Mouse (Mus musculus) heart, embryonic 14.5 days (tissue): Measurements from ENCODE around the gene Ccdc34. TPM values are rescaled to one million over a fixed set of nuclear protein-coding genes. Genes with fewer than 3 reads are reported as not detected.

ENCODE experiments used
- ATAC-seq: fragments of 200-750 bp; cut with Nextera tagmentation; 2 replicates; pipeline ENCODE4 v1.8.0; 2017; ENCODE audit warnings: low read depth, moderate TSS enrichment; ENCODE audit not compliant: insufficient number of reproducible peaks, insufficient read depth, low FRiP score
- H3K27ac ChIP-seq, 2 experiments: fragments of 200-500 bp in 1 of 2; fragments of 300-500 bp in 1 of 2; sonication (generic) in 1 of 2; replicated peaks in 1 of 2; 2 replicates each; pipeline ENCODE4 v1.5.1; 2012 to 2014; ENCODE audit warnings: low read depth in 2 of 2, low read length in 2 of 2, control low read depth in 1 of 2, mild to moderate bottlenecking in 1 of 2, mixed read lengths in 1 of 2; ENCODE audit not compliant: control insufficient read depth in 1 of 2, insufficient read depth in 1 of 2
- H3K27me3 ChIP-seq: fragments of 300-500 bp; sonication (generic); 2 replicates; pipeline ENCODE4 v1.6.1; 2014; ENCODE audit warnings: mild to moderate bottlenecking, low read length, control low read depth; ENCODE audit not compliant: control insufficient read depth, insufficient read depth
- H3K36me3 ChIP-seq: fragments of 300-500 bp; sonication (generic); 2 replicates; pipeline ENCODE4 v1.6.1; 2014; ENCODE audit warnings: mild to moderate bottlenecking, control low read depth, low read length, mixed read lengths; ENCODE audit not compliant: control insufficient read depth, insufficient read depth
- H3K4me1 ChIP-seq, 2 experiments: fragments of 200-500 bp in 1 of 2; fragments of 300-500 bp in 1 of 2; sonication (generic) in 1 of 2; 2 replicates each; pipeline ENCODE4 v1.6.1; 2012 to 2014; ENCODE audit warnings: low read length in 2 of 2, control low read depth in 1 of 2, mixed read lengths in 1 of 2; ENCODE audit not compliant: control insufficient read depth in 2 of 2, insufficient read depth in 2 of 2
- H3K4me2 ChIP-seq: fragments of 300-500 bp; sonication (generic); 2 replicates; pipeline ENCODE4 v1.6.1; 2014; ENCODE audit warnings: mild to moderate bottlenecking, low read length
- H3K4me3 ChIP-seq, 2 experiments: fragments of 200-500 bp in 1 of 2; fragments of 300-500 bp in 1 of 2; sonication (generic) in 1 of 2; 2 replicates each; pipeline ENCODE4 v1.5.1; 2012 to 2014; ENCODE audit warnings: low read length in 2 of 2, mild to moderate bottlenecking in 2 of 2, control low read depth in 1 of 2, low read depth in 1 of 2, moderate library complexity in 1 of 2; ENCODE audit not compliant: control insufficient read depth in 1 of 2, insufficient read depth in 1 of 2
- H3K9ac ChIP-seq: fragments of 300-500 bp; sonication (generic); 2 replicates; pipeline ENCODE4 v1.6.1; 2014; ENCODE audit warnings: mild to moderate bottlenecking, low read length
- H3K9me3 ChIP-seq: fragments of 300-500 bp; sonication (generic); 2 replicates; pipeline ENCODE4 v1.6.1; 2016; ENCODE audit warnings: low read length, control low read depth; ENCODE audit not compliant: control insufficient read depth
- whole genome bisulfite sequencing: fragments of 180-500 bp; shearing (Covaris S2); extraction: QIAGEN DNeasy Blood & Tissue Kit; methylation state at CpG from one replicate; pipeline ENCODE4 v1.1.7; 2014; 5-methylcytosine and 5-hydroxymethylcytosine counted together
- polyA plus RNA-seq: library from polyadenylated mRNA; unstranded; fragments of >200 nt; fragmentation: Nextera tagmentation; extraction: Ambion mirVana; gene quantifications from 2 replicates; pipeline ENCODE4 v1.2.1, GENCODE M21; 2014

Ccdc34 gene
- polyA plus RNA-seq, 1 experiment from 2014 or later, result 25.4 TPM

DNA sequence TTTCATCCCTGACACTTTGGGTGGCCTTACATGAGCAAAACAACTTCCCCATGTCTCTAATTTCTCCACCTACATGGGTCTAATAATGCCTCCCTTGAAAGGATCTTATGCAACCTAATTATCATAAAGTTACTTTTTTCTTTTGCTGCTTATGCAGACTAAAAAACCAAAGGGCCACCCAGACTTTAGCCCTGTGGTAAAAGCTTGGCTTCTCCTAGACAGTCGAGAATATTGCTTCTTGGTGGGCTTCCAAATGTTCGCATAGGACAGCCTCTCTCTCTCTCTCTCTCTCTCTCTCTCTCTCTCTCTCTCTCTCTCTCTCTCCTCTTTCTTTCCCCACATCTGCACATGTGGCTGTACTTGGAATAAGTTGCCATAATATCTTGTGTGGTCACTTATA, 60.0 kb downstream of the Ccdc34 start:
- no peak for ATAC-seq
- no peak overlapping the region for H3K4me3 ChIP-seq
- H3K4me2 ChIP-seq, result no peak overlapping the region
- no peak overlapping the region for H3K27ac ChIP-seq
- no peaks in the 10 kb centered on the region for H3K36me3 ChIP-seq
- no peaks in the 10 kb centered on the region for H3K9me3 ChIP-seq
- no peaks in the 10 kb centered on the region for H3K27me3 ChIP-seq
- no peak overlapping the region for H3K9ac ChIP-seq
- H3K4me1 ChIP-seq, result peaks cover 0 to 4% of the 10 kb centered on the region in 2 experiments; a peak in 1 of 4 replicates
- WGBS, result 73% methylated on average over 2 of the region's 2 CpGs

DNA sequence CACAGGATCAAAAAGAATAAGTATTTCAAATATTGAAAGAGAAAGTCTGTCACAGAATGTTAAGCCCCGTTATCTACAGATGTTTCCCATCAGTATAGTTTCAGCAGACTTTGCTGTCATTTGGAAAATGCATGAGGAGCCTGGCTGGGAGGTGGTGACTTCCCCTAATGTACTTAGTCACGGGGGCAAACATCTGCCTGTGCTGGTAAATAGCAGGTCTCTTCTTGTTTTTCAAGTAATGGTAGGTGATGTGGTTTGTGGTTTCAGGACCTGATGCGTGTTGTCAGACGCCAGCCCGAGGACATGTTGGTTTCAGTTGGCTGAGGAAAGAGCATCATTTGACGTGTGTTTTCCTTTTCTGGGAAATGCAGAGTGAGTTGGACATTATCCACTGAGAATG, 62.9 kb downstream of the Ccdc34 start:
- no peak overlapping the region for H3K27ac ChIP-seq
- no peak overlapping the region for H3K4me2 ChIP-seq
- H3K9me3 ChIP-seq, result no peaks in the 10 kb centered on the region
- 78% methylated on average over 6 of the region's 6 CpGs for WGBS
- H3K36me3 ChIP-seq, result no peaks in the 10 kb centered on the region
- no peak overlapping the region for H3K9ac ChIP-seq
- no peaks in the 10 kb centered on the region for H3K27me3 ChIP-seq
- H3K4me3 ChIP-seq, result no peak overlapping the region
- no peak for ATAC-seq
- peaks cover 0 to 4% of the 10 kb centered on the region in 2 experiments; a peak in 1 of 4 replicates for H3K4me1 ChIP-seq

DNA sequence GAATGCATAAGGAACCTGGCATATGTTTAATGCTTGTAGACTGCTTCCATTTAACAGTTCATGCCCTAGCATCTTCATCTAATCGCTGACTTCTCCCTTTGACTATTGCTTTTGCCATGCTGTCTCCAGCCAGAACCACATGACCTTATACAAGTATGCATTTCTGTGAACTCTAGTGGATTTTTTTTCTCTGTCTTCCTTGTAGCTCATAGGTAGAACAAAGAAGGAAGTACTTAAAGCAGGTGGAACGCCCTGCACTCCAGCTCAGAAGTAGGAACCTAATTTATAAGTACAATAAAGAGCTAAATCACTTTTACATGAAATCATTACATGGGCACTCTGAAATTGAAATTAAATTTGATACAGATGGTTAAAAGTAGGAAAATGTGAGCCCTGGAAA, 65.4 kb downstream of the Ccdc34 start:
- Histone ChIP-seq H3K27me3 (no peaks in the 10 kb centered on the region), H3K4me2 (no peak overlapping the region), H3K36me3 (no peaks in the 10 kb centered on the region), H3K4me3 (no peak overlapping the region), H3K27ac (no peak overlapping the region), H3K4me1 (peaks cover 0 to 4% of the 10 kb centered on the region in 2 experiments; a peak in 1 of 4 replicates), H3K9me3 (no peaks in the 10 kb centered on the region), H3K9ac (no peak overlapping the region)
- WGBS, result 89% methylated on average over 2 of the region's 2 CpGs
- ATAC-seq, result no peak

DNA sequence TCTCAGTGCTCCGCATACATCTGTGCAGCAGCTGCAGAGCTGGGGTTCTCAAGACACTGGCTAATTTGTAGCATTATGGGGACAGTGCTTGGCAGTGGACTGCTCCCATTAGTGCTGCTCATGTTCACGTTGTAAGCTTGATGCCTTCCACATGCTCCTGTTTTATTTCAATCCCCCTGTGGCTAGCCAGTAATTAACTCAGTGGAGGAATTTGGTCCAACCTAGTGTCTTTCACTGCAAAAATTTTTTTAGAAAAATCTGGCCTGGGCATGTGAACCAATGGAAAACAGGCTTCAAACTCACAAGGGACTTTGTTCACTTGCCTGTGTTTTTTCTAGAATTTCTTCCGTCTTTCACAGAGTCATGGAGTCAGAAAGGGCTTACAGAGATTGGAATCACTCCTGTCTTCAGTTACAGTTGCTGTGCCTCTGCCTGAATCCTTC, 68.1 kb downstream of the Ccdc34 start:
- 71% methylated on average over 3 of the region's 3 CpGs for WGBS
- no peaks in the 10 kb centered on the region for H3K36me3 ChIP-seq
- H3K27ac ChIP-seq, result no peak overlapping the region
- no peak overlapping the region for H3K4me2 ChIP-seq
- H3K4me1 ChIP-seq, result peaks cover 0 to 4% of the 10 kb centered on the region in 2 experiments; a peak in 1 of 4 replicates
- no peaks in the 10 kb centered on the region for H3K27me3 ChIP-seq
- H3K9me3 ChIP-seq, result no peaks in the 10 kb centered on the region
- no peak for ATAC-seq
- no peak overlapping the region for H3K4me3 ChIP-seq
- no peak overlapping the region for H3K9ac ChIP-seq

DNA sequence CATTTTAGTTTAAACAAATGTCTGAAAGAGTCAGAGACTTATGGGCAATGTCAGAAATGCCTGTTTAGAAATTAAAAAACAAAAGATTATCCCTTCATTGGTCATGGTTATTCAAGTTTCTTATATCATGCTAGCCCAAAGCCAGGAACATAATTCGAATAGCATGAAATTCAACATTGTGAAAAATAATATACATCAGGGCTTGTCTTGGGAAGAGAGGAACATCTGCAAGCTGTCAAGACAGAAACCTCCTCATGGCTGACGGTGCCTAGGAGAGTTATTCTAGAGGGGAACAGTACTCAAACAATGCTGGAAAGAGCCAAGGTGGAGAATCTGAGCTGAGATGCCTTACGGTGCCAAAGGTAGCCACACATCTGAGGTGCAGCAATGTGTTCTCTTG, 96.5 kb downstream of the Ccdc34 start:
- WGBS, result 78% methylated on average over 3 of the region's 3 CpGs
- H3K4me3 ChIP-seq, result no peak overlapping the region
- no peak for ATAC-seq
- H3K9me3 ChIP-seq, result no peaks in the 10 kb centered on the region
- H3K4me2 ChIP-seq, result no peak overlapping the region
- H3K9ac ChIP-seq, result no peak overlapping the region
- no peak overlapping the region for H3K27ac ChIP-seq
- no peaks in the 10 kb centered on the region for H3K27me3 ChIP-seq
- no peaks in the 10 kb centered on the region for H3K36me3 ChIP-seq
- H3K4me1 ChIP-seq, result no peaks in the 10 kb centered on the region

DNA sequence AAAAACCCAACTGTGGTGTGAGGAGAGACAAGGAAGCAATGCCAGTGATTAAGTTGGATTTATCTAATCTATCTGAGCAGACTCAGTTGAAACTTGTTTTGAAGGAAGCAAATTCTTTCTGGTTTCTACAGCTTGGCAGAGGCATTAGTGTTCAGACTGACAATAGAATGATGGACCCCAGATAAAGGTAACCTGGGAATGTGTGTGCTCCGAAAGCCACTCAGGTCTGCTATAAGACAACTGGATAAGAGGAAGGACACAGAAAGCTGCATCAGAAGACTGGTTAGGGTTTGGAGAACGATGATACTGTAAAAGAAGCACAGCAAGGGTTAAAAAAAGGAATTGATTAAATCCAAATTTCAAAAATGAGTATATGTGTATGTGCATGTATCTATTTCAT, 111.8 kb downstream of the Ccdc34 start:
- ATAC-seq, result no peak
- Histone ChIP-seq H3K27ac (no peak overlapping the region), H3K4me1 (no peaks in the 10 kb centered on the region), H3K4me3 (no peak overlapping the region), H3K27me3 (no peaks in the 10 kb centered on the region), H3K9me3 (no peaks in the 10 kb centered on the region), H3K4me2 (no peak overlapping the region), H3K9ac (no peak overlapping the region), H3K36me3 (no peaks in the 10 kb centered on the region)
- WGBS, result 68% methylated on average over 2 of the region's 2 CpGs

DNA sequence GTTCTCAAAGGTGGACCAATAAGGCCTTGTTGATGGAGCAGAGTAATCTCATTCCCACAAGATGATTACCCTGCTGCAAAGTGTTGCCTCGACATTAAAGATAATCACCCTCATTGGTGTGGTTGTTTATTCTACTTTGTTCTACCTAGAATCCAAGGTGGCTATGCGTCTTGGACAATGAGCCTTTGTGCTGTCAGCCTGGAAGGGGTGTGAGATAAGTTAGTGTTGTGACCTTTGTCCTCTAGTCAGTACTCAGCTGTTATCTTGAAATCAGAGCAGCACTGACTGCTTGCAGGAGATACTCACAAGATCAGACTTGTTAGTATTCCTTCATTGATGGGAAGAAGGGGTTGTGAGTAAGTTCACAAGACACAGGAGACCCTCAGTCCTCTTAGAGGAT, 114.0 kb downstream of the Ccdc34 start:
- no peaks in the 10 kb centered on the region for H3K9me3 ChIP-seq
- no peaks in the 10 kb centered on the region for H3K36me3 ChIP-seq
- H3K4me1 ChIP-seq, result no peaks in the 10 kb centered on the region
- ATAC-seq, result no peak
- no peak overlapping the region for H3K4me2 ChIP-seq
- 17% methylated on average over 2 of the region's 2 CpGs for WGBS
- H3K9ac ChIP-seq, result no peak overlapping the region
- no peak overlapping the region for H3K27ac ChIP-seq
- H3K4me3 ChIP-seq, result no peak overlapping the region
- no peaks in the 10 kb centered on the region for H3K27me3 ChIP-seq

DNA sequence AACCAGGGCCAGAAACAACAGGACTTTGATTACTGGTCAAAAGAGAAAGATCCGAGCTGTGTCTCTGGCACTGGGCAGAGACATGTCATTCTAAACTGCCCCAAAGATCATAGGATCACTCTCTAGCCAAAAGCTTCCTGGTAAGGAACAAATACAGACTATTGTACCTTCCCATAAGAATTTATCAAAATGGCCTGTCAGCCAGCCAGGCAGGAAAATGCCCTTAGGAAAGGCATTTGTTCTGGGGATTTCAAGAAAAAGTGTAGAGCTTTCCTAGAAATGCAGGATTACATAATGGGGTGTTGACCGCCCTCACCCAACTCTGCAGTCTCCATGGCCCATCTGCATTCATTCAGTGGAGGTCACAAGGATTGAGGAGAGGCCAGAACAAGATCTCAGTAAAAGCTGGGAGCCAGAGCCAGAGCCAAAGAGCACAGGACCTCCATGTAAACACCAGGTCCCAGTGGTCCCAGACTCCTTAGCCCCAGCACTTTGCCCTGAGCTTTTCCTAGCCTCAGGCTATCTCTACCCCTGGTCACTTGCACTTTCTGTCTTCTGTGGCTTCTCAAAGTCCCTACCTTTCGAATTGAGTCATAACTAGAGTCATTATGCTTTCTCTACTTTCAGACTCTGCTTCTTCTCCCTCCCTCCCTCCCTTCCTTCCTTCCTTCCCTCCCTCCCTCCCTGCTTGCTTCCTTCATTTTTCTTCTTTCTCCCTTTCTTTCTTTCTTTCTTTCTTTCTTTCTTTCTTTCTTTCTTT, 115.9 kb downstream of the Ccdc34 start:
- no peaks in the 10 kb centered on the region for H3K4me1 ChIP-seq
- 74% methylated on average over 3 of the region's 3 CpGs for WGBS
- H3K4me2 ChIP-seq, result no peak overlapping the region

More for the DNA sequence above, 115.9 kb downstream of the Ccdc34 start:
- Histone ChIP-seq H3K4me3 (no peak overlapping the region), H3K27me3 (no peaks in the 10 kb centered on the region), H3K27ac (no peak overlapping the region), H3K9ac (no peak overlapping the region), H3K36me3 (no peaks in the 10 kb centered on the region), H3K9me3 (no peaks in the 10 kb centered on the region)
- no peak for ATAC-seq
